Mouse (Mus musculus) T-helper 17 cell (primary cell): Measurements from ENCODE around the gene Sdk2.

Experiments used
- in situ Hi-C, 2 experiments: fragments of 300-600 bp; cut with MboI, MseI; formaldehyde crosslinking; loops; 1 replicate in 1 of 2; 2 replicates in 1 of 2; pipeline ENCODE4 v1.15.1; 2025; ENCODE audit warnings: high pct_unique_total_duplicates in 2 of 2

The Sdk2 gene

DNA sequence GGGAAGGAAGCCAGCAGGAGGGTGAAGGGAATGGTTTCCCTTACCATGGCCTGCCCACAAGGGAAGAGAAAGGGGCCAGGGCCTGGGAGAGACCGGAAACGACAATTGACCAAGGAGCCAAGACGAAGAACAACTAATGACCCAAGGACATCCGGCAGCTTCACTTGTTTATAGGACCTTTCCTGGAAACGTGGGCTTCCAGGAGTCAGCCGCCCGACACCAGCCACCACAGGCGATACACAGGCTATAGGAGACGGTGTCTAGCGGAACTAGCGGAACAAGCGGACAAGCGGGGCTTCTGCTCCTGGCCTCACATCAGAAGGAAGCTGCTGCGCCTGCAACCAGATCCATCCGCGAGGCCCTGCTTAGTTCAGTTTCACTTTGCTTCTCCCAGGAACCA lies 319.8 kb downstream of the Sdk2 start:
- in situ Hi-C loops: loop anchor here (5.0 kb wide), 3 partner anchors 50 to 925 kb away; no protein-coding TSS in a partner anchor

DNA sequence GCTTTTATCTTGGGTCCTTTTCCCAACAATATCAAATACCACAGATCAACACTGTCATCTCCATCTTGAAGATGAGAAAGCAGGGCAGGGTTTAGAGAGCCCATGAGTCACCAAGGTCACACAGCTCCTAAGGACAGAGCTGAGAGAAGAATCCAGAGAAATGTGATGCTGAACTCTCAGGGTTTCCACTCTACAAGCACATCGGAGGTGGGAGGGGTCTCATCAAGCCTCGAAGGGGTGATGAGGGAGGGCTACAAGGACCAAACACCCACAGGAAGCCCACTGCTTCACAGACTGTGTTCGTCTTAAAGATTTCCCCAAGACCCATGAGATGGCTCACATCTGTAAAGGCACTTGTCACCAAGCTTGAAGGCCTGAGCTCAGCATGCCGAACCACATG lies 320.9 kb downstream of the Sdk2 start:
- in situ Hi-C loops: loop anchor here (5.0 kb wide), 3 partner anchors 49 to 926 kb away; no protein-coding TSS in a partner anchor

DNA sequence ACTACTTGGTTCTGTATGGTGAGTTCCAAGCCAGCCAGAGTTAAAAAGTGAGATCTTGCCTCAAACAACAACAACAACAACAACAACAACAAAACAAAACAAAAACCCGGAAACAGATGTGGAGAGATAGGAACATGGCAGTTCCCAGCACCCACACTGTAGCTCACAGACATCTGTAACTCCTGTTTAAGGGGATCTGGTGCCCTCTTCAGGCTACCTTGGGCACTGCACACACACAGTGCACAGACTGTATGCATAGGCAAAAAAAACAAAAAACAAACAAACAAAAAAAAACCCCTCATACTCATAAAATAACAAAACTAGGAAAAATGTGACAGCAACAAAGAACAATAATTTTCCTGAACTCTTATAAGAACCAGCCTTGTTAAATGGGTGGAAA lies 323.8 kb downstream of the Sdk2 start:
- in situ Hi-C loops: no loop called here

DNA sequence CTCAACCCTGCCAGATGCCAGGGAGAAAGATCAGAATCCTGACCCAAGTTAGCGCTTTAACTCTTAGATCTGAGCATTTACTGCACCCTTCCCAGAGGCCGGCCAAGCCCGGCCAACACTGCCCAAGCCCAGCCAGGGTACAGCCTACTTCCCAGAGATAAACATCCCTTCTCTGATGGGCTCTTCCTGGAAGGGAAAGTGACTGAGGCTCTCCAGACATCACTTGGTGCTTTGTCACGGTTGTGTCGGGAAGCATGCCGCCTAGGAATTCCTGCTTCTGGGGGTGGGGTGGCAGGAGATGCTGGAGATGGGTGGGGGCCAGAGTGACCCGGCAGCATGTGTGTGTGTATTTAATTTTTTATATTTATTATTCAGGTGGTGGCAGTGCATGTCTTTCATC lies 326.7 kb downstream of the Sdk2 start:
- in situ Hi-C loops: no loop called here

DNA sequence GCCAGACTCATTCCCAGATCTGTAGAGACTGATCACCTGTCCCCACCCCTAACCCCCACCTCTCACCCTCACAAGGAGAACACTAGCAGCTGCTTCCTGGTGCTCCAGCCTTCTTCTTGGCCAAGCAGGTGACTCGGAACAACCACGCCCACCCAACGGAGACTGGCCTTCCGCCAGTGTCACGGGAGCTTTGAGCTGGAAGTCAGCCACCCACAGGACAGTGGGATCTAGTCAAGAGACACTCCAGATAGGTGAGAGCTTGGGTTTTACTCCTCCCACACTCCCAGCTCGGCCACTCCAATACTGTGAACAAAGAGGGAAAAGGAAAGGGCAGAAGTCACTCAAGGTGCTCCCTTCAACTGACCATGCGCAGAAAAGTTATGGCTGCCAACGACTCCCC lies 327.6 kb downstream of the Sdk2 start:
- in situ Hi-C loops: no loop called here

DNA sequence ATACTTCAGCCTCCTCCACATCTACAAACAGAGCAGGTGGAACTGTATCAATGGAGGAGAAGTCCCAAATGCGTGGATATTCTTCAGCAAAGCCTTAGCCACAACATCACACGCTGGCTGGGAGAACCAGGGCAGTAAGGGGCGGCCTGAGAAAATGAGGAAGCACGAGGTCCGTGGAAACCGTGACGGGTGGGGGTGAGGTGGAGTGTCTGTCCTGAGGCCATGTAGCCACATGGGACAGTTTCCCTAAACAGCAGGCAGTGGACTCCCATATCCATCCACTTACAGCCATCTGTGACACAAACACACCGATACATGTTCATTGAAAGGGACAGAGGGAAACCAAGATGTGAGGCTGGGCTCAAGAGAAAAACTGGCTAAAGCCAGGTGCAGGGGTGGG lies 328.9 kb downstream of the Sdk2 start:
- in situ Hi-C loops: no loop called here

DNA sequence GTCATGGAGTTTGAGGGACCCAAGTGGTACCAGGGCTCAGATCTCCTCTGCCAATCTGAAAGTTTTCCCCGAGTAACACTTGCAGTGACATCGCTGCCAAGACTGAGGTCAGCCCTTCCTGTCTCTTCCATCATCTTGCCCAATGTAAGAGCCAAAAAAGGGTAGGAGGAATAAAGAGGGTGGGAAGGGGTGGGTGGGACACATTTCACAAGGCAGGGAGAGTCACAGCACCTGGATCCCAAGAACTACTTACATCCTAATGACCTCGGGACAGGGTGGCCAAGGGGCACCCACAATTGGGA lies 329.3 kb downstream of the Sdk2 start:
- in situ Hi-C loops: no loop called here

DNA sequence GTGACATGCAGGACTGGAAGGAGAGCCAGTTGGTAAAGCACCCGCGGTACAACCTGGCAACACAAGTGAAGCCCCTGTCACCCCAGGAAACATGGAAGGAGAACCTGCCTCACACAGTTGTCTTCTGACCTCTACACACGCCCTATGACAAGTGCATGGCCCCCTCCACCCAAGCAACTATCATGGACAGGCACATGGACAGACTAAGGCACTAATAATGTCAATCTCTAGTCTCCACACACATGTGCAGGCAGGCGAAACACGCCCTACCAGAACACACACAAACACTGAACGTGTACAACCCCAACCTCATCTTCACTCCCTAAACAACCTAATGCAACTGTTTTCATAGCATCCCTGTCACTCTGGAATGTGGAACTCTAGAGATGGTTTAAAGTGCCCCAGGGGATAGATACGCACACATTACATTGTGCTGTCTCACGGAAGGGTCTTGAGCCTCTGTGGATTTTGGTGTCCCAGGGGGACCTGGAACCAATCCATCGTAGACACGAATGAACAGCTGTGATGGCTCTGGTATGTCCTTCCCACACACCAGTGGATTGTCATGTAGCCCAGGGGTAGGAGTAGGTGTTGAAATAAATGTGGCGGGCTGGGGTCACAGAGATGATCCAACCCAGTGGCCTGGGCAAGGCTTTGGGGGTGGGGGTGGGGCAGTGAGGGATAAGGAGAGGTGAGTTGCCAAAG lies 329.8 kb downstream of the Sdk2 start:
- in situ Hi-C loops: no loop called here

DNA sequence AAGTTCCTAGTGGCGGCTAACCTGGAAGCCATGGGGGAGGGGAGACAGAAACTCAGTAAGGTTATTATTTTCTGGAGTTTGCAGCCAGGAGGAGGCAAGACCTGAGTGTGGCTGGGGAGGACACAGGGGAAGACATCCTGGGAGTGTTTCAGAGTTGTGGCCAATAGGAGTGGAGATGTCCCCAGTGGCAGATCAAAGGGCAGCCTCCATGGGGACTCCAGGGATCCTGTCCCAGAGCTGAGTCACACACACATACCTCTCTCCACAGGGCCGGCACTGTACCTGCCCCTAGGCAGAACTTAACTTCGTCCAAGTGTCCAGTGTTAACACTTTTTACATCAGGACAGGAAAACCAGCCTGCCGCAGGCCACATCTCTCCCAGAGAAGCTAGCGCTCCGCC lies 331.7 kb downstream of the Sdk2 start:
- in situ Hi-C loops: no loop called here

DNA sequence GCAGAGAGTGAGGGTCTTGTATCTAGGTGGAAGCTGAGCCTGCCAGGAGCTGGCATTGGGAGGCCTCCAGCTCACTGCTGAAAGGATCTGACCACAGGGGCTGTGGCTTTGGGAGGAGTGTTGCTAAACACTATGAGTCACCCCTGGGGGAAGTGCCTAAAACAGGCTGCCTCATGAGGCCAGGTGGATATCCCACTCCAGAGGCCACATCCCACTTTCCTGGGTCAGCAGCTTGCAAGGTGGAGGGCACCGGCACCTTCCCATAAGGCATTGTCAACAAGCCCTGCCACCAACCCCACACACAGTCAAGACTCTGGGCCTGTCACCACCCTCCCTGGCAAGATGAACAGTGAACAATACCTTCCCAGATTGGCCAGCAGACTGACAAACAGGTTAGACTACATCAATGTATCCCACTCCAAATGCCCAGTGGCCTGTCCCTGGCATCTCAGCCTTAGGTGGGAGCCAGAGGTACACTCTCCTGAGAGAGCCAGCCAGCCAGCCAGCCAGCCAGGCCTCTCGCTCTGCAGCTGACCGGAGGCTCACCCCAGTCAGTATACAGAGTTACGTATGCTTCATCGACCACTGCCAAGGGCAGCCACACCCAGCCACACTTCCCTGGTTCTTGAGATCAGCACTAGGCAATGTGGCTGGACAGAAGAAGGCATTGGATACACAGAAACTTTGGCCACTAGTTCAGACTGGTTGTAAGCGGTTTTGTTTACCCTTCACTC lies 333.0 kb downstream of the Sdk2 start:
- in situ Hi-C loops: no loop called here

DNA sequence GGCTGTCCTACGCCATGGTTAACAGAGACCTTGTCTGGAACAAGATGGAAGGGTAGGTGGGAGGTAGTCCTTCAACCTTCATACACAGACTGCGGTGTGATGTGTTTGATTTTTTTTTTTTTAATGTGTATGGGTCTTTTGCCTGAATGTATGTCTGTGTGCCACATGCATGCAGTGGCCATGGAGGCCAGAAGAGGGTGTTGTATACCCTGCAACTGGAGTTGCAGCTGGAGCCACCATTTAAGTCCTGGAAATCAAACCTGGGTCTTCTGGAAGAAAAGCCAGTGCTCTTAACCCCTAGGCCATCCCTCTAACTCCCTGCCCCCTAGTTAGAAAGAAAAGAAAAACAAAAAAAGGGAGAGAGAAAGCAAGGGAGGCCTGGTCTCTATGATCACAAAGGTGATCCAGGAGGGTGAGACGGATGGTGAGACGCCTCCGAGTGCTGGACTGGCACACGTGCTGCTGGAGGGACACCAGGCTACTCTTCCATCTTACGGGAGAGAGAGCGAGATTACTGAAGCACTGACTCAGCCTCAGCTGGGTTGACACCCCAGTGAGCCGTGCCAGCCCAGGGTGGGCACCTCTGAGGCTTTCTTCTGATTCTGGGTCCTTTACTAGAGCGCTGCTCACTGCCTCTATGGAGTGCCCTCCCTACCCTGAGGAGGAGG lies 334.8 kb downstream of the Sdk2 start:
- in situ Hi-C loops: no loop called here

DNA sequence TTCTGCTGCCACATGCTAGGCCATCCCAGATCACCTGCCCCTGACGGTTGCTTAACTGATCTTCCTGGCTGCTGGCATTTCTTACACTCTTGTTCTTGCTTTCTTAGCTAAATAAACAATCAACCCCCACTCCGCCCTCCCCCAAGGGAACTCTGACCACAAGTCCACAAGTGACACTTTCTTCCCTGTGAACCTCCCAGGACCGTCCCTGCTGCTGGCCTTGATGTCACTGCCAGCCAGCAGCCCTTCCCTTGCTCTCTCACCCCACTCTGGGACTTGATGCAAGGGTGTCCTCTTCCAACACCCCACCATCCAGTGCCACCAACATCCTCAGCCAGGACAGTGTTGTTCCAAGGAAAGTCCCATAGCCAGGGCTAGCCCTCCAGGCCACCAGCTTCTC lies 336.0 kb downstream of the Sdk2 start:
- in situ Hi-C loops: no loop called here

DNA sequence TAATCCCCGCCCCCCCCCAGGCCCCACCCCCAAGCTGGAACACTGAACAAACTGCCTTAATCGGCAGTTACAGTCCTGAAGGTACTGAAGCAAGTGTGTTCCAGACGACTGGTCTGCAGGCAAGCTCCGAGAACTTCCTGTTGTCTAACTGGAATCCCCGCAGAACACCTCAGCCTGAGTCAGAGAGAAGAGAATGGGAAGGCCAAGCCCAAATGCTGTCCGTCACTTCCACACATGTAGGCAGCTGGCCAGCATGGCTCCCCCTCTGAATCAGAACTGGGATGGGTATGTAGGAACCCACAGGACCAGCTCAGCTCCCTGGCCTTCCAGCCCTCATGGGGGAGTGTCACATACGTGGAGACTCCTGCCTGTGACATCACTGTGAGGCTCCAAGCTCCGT lies 336.9 kb downstream of the Sdk2 start:
- in situ Hi-C loops: no loop called here

DNA sequence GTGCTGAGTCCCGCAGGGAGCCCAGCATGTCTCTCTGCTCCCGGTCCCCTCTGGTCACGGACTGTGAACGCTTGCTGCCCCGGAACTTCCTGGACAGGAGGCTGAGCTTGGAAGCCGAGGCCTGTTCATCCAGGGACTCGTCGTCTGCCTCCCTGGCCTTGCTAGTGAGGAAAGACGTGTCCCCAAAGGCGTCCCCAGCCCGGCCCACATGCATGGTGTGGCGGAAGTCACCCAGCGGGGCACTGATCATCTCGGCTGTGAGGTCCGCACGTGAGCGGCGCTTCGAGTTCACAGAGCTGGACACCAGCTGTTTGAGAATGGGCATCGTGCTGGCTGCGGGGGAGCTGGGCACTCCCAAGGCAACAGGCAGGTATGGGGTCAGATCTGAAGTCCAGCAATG lies 337.6 kb downstream of the Sdk2 start:
- in situ Hi-C loops: no loop called here

DNA sequence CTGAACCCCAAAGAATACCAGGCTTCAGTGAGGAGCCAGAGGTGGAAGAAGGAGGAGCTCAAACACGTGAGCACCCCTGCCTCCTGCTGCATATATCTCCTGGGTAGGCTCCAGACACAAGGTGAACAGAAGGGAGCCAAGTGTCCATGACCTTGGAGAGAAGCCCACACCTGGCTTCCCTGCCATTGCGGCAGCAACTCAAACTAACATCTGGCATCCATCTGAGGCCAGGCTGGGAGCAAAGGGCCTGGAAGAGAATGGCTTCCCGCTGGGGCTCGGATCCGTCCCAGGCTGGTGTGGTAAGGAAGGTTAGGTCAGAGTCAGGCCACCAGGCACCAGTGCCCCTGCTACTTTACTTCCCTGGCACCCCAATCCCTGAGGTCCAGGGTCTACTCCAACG lies 338.9 kb downstream of the Sdk2 start:
- in situ Hi-C loops: no loop called here

DNA sequence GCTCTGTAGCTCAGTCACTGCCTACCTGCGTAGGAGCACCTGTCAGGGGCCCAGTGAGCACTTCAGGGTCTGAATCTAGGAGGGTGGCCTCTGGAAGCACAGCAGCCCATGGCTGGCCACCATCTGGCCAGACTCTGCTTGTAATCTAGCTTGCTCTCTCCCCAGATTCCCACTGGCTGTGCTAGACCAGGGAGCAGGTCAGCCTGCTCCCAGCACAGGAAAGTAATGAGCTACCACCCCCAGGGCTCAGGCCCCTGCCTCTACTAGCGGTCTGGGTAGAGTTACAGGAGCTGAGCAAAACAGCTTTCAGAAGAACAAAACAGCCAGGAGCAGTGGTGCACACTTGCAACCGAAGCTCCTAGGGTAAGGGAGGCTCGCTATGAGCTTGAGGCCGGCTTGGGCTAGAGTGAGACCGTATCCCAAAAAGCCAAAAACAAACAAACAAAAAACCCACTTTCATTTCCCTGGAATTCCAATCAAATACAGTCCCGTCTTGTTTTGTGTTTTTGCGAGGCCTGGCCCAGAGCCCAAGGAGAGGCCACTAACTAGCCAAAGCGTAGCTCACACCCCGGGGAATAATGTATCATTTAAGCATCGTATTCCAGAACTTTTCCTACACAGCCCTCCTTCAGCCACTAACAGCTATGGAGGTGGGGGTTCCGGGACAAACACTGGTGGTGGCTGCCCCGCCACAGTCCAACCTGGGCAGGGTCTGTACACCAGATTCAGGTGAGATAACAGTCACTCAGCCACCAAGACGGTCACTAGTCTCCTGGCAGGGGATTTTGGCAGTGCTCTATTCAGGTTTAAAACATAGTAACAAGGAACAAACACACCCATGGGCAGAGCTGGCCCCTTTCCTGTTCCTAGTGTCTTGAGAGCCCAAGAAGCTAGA lies 339.6 kb downstream of the Sdk2 start:
- in situ Hi-C loops: no loop called here
